ENCODE assay signal across 13 mouse cellular contexts in genomic region chr5:96457436-96457958, GRCm38 (mm10).
A peak's percentile ranks its signal among the peaks of the same experiment; 100 is the strongest.
DNase-seq lines count a peak whose midpoint lies in the region; ATAC-seq and TF ChIP-seq lines count a peak whose summit lies in the region.
"Had no signal": no experiment of that assay in that cellular context is flagged by ENCODE, and none has a peak within 500 bp of the region (broad histone marks: within the 10 kb centered on the region; RNA-seq: fewer than 3 reads in every experiment).

No protein-coding gene starts in this region.

- no peak overlapping the region for H3K4me2 ChIP-seq in hindbrain, embryonic 15.5 days
- no peak overlapping the region for H3K4me2 ChIP-seq in hindbrain, embryonic 13.5 days
- H3K4me2 ChIP-seq in lung, embryonic 16.5 days (ENCODE audit: low read depth, low read length): no peak overlapping the region
- H3K4me2 ChIP-seq: liver, embryonic 12.5 days had no signal

- H3K4me1 ChIP-seq in hindbrain, embryonic 15.5 days (replicated peaks): no peaks in the 10 kb centered on the region
- no peaks in the 10 kb centered on the region for H3K4me1 ChIP-seq in hindbrain, embryonic 13.5 days (replicated peaks)
- H3K4me1 ChIP-seq in lung, embryonic 16.5 days (replicated peaks; ENCODE audit: control insufficient read depth, insufficient read depth, low read length): peaks cover 21% of the 10 kb centered on the region
- H3K4me1 ChIP-seq in cortical plate, adult 2 months (ENCODE audit: control insufficient read depth, insufficient read depth, low read length): peaks cover 10% of the 10 kb centered on the region
- H3K4me1 ChIP-seq in heart, adult 2 months (ENCODE audit: control insufficient read depth, insufficient read depth, low read length): no peaks in the 10 kb centered on the region

- DNase-seq in lung, postnatal 14 days: no peak
- DNase-seq in left cerebral cortex, postnatal 14 days (ENCODE audit: low spot score in 2 of 2): peak; percentile 15 to 48
- no peak for DNase-seq in heart, adult 2 months
- DNase-seq: cerebellum, adult 9-10 months; gastrocnemius, postnatal 14 days; thymus, adult 2 months had no signal

- 0 out of 2 replicates have a peak overlapping the region, but pooled peaks have one; percentile 2 for H3K27ac ChIP-seq in hindbrain, embryonic 15.5 days (replicated peaks)
- H3K27ac ChIP-seq in hindbrain, embryonic 13.5 days: no peak overlapping the region
- H3K27ac ChIP-seq in lung, embryonic 16.5 days (ENCODE audit: low read length): 0 out of 2 replicates have a peak overlapping the region, but pooled peaks have one; percentile 3
- H3K27ac ChIP-seq in cortical plate, adult 2 months (ENCODE audit: insufficient read depth, low read length): peak overlapping the region; percentile 72
- no peak overlapping the region for H3K27ac ChIP-seq in heart, adult 2 months
- H3K27ac ChIP-seq: liver, embryonic 12.5 days had no signal

- TF ChIP-seq CTCF in cortical plate, adult 2 months (IDR thresholded peaks at IDR 0.05; ENCODE audit: extremely low read depth, insufficient read depth, low read length): no peak
- no peak for TF ChIP-seq CTCF in heart, adult 2 months (IDR thresholded peaks at IDR 0.05)

- ATAC-seq in hindbrain, embryonic 15.5 days (ENCODE audit: low FRiP score, low read depth): no peak
- ATAC-seq in hindbrain, embryonic 13.5 days (ENCODE audit: low FRiP score): no peak
- ATAC-seq in lung, embryonic 16.5 days (ENCODE audit: low read depth): no peak
- ATAC-seq in activated CD4-positive, CD25-positive, alpha-beta regulatory T cell, adult 4 months: no peak
- ATAC-seq: inflammation-experienced regulatory T-cells, adult 6 months; liver, embryonic 12.5 days had no signal

- TF ChIP-seq EP300 in heart, adult 2 months (IDR thresholded peaks at IDR 0.05; ENCODE audit: insufficient read depth, low read depth, low read length): no peak

- 53% methylated on average over 4 of the region's 4 CpGs for WGBS in hindbrain, embryonic 15.5 days
- 70% methylated on average over 4 of the region's 4 CpGs for WGBS in hindbrain, embryonic 13.5 days
- 43% methylated on average over 4 of the region's 4 CpGs for WGBS in lung, embryonic 16.5 days
- WGBS in heart, adult 2 months: 61% methylated on average over 4 of the region's 4 CpGs

- no peaks in the 10 kb centered on the region for H3K9me3 ChIP-seq in hindbrain, embryonic 15.5 days
- H3K9me3 ChIP-seq in hindbrain, embryonic 13.5 days: no peaks in the 10 kb centered on the region
- H3K9me3 ChIP-seq in lung, embryonic 16.5 days (ENCODE audit: control insufficient read depth, low read length): no peaks in the 10 kb centered on the region
- H3K9me3 ChIP-seq: liver, embryonic 12.5 days had no signal

- no peak for TF ChIP-seq POLR2A in cortical plate, adult 2 months (IDR thresholded peaks at IDR 0.05; ENCODE audit: extremely low read depth, insufficient read depth, low read length)
- TF ChIP-seq POLR2A in heart, adult 2 months (IDR thresholded peaks at IDR 0.05; ENCODE audit: insufficient read depth, low read depth, low read length): no peak

- no peaks in the 10 kb centered on the region for H3K36me3 ChIP-seq in hindbrain, embryonic 15.5 days
- no peaks in the 10 kb centered on the region for H3K36me3 ChIP-seq in hindbrain, embryonic 13.5 days
- no peaks in the 10 kb centered on the region for H3K36me3 ChIP-seq in lung, embryonic 16.5 days (ENCODE audit: control insufficient read depth, insufficient read depth, low read length)
- H3K36me3 ChIP-seq in heart, adult 2 months (ENCODE audit: control insufficient read depth, insufficient read depth, low read length): peaks cover 5% of the 10 kb centered on the region
- H3K36me3 ChIP-seq: liver, embryonic 12.5 days had no signal

- no peak overlapping the region for H3K4me3 ChIP-seq in hindbrain, embryonic 15.5 days
- no peak overlapping the region for H3K4me3 ChIP-seq in hindbrain, embryonic 13.5 days
- no peak overlapping the region for H3K4me3 ChIP-seq in lung, embryonic 16.5 days (ENCODE audit: low read length)
- H3K4me3 ChIP-seq in cortical plate, adult 2 months (ENCODE audit: insufficient read depth, low read length): no peak overlapping the region
- no peak overlapping the region for H3K4me3 ChIP-seq in heart, adult 2 months
- H3K4me3 ChIP-seq: liver, embryonic 12.5 days had no signal

- intact Hi-C loops in left cerebral cortex, postnatal 14 days (cut with DNase I): no loop called here
- intact Hi-C loops in heart, adult 2 months (cut with DNase I): no loop called here

- H3K27me3 ChIP-seq in hindbrain, embryonic 15.5 days: no peaks in the 10 kb centered on the region
- no peaks in the 10 kb centered on the region for H3K27me3 ChIP-seq in hindbrain, embryonic 13.5 days
- no peaks in the 10 kb centered on the region for H3K27me3 ChIP-seq in lung, embryonic 16.5 days (ENCODE audit: control insufficient read depth, insufficient read depth, low read depth, low read length)
- H3K27me3 ChIP-seq in heart, adult 2 months (ENCODE audit: control insufficient read depth, insufficient read depth, low read length): no peaks in the 10 kb centered on the region
- H3K27me3 ChIP-seq: liver, embryonic 12.5 days had no signal

- no peaks in the 10 kb centered on the region for H3K79me2 ChIP-seq in heart, adult 2 months (replicated peaks; ENCODE audit: control insufficient read depth, insufficient read depth, low read length)

- no peak overlapping the region for H3K9ac ChIP-seq in hindbrain, embryonic 15.5 days
- H3K9ac ChIP-seq in hindbrain, embryonic 13.5 days: no peak overlapping the region
- no peak overlapping the region for H3K9ac ChIP-seq in lung, embryonic 16.5 days (ENCODE audit: low read length)
- H3K9ac ChIP-seq in heart, adult 2 months (ENCODE audit: low read depth, low read length): no peak overlapping the region
- H3K9ac ChIP-seq: liver, embryonic 12.5 days had no signal

Comparison
In these comparisons a context has a peak if more than half of its experiments do, and no peak if none do; other contexts are left out.
1. H3K27ac ChIP-seq: peak in hindbrain, embryonic 15.5 days (single experiment), lung, embryonic 16.5 days (single experiment) and cortical plate, adult 2 months (single experiment); none in hindbrain, embryonic 13.5 days (single experiment) and heart, adult 2 months (single experiment).
2. DNase-seq: peak in left cerebral cortex, postnatal 14 days (2 of 2); none in lung, postnatal 14 days (single experiment) and heart, adult 2 months (0 of 2).